Mouse (Mus musculus) hindbrain, postnatal 0 days (tissue): ENCODE data around the gene Epb41. TPM values are rescaled to one million over a fixed set of nuclear protein-coding genes. Genes with fewer than 3 reads are reported as not detected.

Experiments used
- ATAC-seq: fragments of 200-750 bp; cut with Nextera tagmentation; 2 replicates; pipeline ENCODE4 v1.8.0; 2017; ENCODE audit warnings: mild to moderate bottlenecking, moderate TSS enrichment, moderate library complexity
- DNase-seq: peaks from one replicate; pipeline ENCODE4 v3.0.0-alpha.2; 2015; ENCODE audit warnings: low spot score
- H3K27ac ChIP-seq: fragments of 300-500 bp; sonication (generic); 2 replicates; pipeline ENCODE4 v1.5.1; 2014; ENCODE audit warnings: mild to moderate bottlenecking
- H3K27me3 ChIP-seq: fragments of 300-500 bp; sonication (generic); 2 replicates; pipeline ENCODE4 v1.6.1; 2014; ENCODE audit warnings: low read length, mixed read lengths; ENCODE audit not compliant: insufficient read depth
- H3K36me3 ChIP-seq: fragments of 300-500 bp; sonication (generic); 2 replicates; pipeline ENCODE4 v1.6.1; 2014; ENCODE audit warnings: low read length, mixed read lengths; ENCODE audit not compliant: insufficient read depth
- H3K4me1 ChIP-seq: fragments of 300-500 bp; sonication (generic); 2 replicates; pipeline ENCODE4 v1.6.1; 2014; ENCODE audit warnings: antibody characterized with exemption, low read length, mixed read lengths; ENCODE audit not compliant: insufficient read depth
- H3K4me2 ChIP-seq: fragments of 300-500 bp; sonication (generic); 2 replicates; pipeline ENCODE4 v1.6.1; 2014; ENCODE audit warnings: low read depth, mild to moderate bottlenecking, low read length, moderate library complexity, mixed read lengths
- H3K4me3 ChIP-seq: fragments of 300-500 bp; sonication (generic); 2 replicates; pipeline ENCODE4 v1.5.1; 2014; ENCODE audit warnings: low read length
- H3K9ac ChIP-seq: fragments of 300-500 bp; sonication (generic); replicated peaks from 2 replicates; pipeline ENCODE4 v1.6.1; 2014; ENCODE audit warnings: mild to moderate bottlenecking, low read length, moderate library complexity, mixed read lengths
- H3K9me3 ChIP-seq: fragments of 300-500 bp; sonication (generic); 2 replicates; pipeline ENCODE4 v1.6.1; 2016; ENCODE audit warnings: low read length, mixed read lengths
- CTCF ChIP-seq: IDR thresholded peaks from 2 replicates; pipeline ENCODE4 v1.5.1; 2016; ENCODE audit warnings: antibody characterized with exemption, control low read depth, low read depth
- WGBS: fragments of 180-500 bp; shearing (Covaris S2); extraction: QIAGEN DNeasy Blood & Tissue Kit; methylation state at CpG from one replicate; pipeline ENCODE4 v1.1.7; 2014; 5-methylcytosine and 5-hydroxymethylcytosine counted together
- polyA plus RNA-seq: library from polyadenylated mRNA; unstranded; fragments of >200 nt; fragmentation: Nextera tagmentation; extraction: Ambion mirVana; gene quantifications from 2 replicates; pipeline ENCODE4 v1.2.1, GENCODE M21; 2015
- total RNA-seq: library from RNA; depleted of rRNA; stranded (reverse); fragments of >200 nt; gene quantifications from 2 replicates; pipeline ENCODE4 v1.2.3, GENCODE M21; 2014

Epb41 gene
- total and polyA plus RNA-seq, 2 experiments from 2014 or later: 33.3 to 69.7 TPM

DNA sequence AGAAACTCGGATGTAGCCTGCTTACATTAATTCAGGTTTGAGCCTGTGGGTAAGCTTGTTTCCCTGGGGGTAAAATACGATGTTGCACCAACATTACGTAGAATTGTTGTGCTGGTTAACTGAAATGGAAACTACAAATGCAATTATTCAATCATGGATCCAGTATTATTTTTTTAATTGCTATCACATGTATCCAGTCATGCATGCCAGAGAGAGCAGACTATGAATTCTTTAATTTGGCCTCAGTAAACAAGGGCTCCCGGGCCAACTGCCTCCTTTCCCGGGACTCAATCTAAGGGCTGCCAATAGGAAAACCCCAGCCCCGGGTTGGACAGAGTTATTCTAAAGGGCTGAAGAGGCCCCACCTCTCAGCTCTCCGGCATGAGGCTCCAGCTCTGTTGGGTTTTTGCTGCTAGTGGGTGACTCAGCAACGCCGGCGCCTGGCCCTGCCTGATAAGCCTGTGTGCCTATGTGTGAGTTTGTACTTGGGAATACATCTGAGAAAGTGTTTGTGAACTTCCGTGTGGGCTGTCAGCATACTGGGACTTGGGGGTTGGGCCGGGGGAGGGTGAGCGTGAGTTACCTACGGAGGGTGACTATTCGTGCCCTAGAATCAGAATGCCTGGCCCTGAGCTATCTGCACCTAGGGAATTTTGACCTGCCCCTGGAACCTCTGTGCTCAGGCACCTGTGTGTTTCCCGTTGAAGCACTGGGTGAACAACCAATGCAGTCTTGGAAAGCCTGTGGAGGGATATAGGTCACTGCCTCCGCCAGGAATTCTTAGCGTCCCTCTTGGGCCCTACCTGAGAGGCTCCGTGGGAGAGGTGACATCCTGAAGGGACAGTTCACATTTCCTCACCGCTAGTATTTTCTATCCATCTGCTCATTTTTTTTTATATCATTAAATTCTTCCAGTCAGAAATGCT lies 1.6 kb upstream of the Epb41 start:
- ATAC-seq: no peak
- no peak for TF ChIP-seq CTCF
- H3K27ac ChIP-seq: no peak overlapping the region
- no peaks in the 10 kb centered on the region for H3K9me3 ChIP-seq
- peaks cover 4% of the 10 kb centered on the region; the same call in 1 of the 2 replicates for H3K27me3 ChIP-seq
- WGBS: 34% methylated on average over 20 of the region's 20 CpGs
- H3K9ac ChIP-seq: no peak overlapping the region
- no peak overlapping the region for H3K4me3 ChIP-seq
- no peaks in the 10 kb centered on the region for H3K36me3 ChIP-seq
- no peak for DNase-seq
- H3K4me1 ChIP-seq: peaks cover 10% of the 10 kb centered on the region; the same call in 1 of the 2 replicates
- no peak overlapping the region for H3K4me2 ChIP-seq

DNA sequence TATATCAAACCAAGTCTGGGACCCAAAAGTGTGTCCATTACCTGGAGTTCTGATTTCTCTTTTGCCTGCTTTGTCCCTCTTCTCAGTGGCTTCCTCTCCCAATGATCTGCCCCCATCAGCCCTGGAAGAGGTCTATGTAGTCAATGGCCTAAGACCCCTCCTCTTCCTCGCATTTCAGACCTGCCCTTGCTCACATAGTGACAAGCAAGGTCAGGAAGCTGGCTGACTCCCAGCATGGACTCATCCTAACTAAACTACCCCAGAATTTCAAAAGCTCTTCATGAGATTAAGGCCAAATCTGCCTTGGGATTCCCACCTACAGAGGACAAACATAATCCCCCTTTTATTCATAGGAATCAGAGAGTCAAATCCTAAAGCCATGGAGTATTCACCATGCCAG lies 675 bp upstream of the Epb41 start:
- Histone ChIP-seq H3K9ac (no peak overlapping the region), H3K9me3 (no peaks in the 10 kb centered on the region), H3K27me3 (peaks cover 4% of the 10 kb centered on the region; the same call in 1 of the 2 replicates), H3K4me1 (peaks cover 10% of the 10 kb centered on the region; the same call in 1 of the 2 replicates), H3K4me3 (peak overlapping the region; percentile 73; the same call in 1 of the 2 replicates), H3K4me2 (peak overlapping the region; percentile 100), H3K27ac (no peak overlapping the region), H3K36me3 (no peaks in the 10 kb centered on the region)
- DNase-seq (no peak), ATAC-seq (no peak)
- WGBS: 43% methylated on average over 1 of the region's 1 CpGs
- TF ChIP-seq CTCF: no peak

- Histone ChIP-seq H3K9ac (peak within 1 kb of the TSS; percentile 63), H3K4me3 (peak within 1 kb of the TSS; percentile 73), H3K27ac (no peak within 1 kb of the TSS), H3K9me3 (no peaks in the 10 kb centered on the region), H3K4me2 (peak within 1 kb of the TSS; percentile 100), H3K27me3 (peaks cover 4% of the 10 kb centered on the region; the same call in 1 of the 2 replicates), H3K36me3 (no peaks in the 10 kb centered on the region), H3K4me1 (peaks cover 10% of the 10 kb centered on the region; the same call in 1 of the 2 replicates)
- ATAC-seq (peak; percentile 16; the same call in 1 of the 2 replicates), DNase-seq (peak; percentile 12)
- 2% methylated on average over 41 of the region's 42 CpGs for WGBS
- TF ChIP-seq CTCF: no peak
Measured at GRCm38 (mm10) chr4:132074077-132074932, 816 bp downstream of the Epb41 start, which contains the start of gene Gm10300. Gene Gm10300 (plus strand): TSS chr4:132074697.

GRCm38 (mm10) chr4:132072946-132073345 lies 2.2 kb downstream of the Epb41 start:
- TF ChIP-seq CTCF: no peak
- no peak overlapping the region for H3K4me2 ChIP-seq
- H3K4me1 ChIP-seq: peaks cover 10% of the 10 kb centered on the region; the same call in 1 of the 2 replicates
- H3K27ac ChIP-seq: no peak overlapping the region
- H3K9ac ChIP-seq: no peak overlapping the region
- WGBS: 71% methylated on average over 6 of the region's 6 CpGs
- H3K9me3 ChIP-seq: no peaks in the 10 kb centered on the region
- H3K36me3 ChIP-seq: no peaks in the 10 kb centered on the region
- no peak overlapping the region for H3K4me3 ChIP-seq
- DNase-seq: no peak
- no peak for ATAC-seq
- peaks cover 4% of the 10 kb centered on the region; the same call in 1 of the 2 replicates for H3K27me3 ChIP-seq

DNA sequence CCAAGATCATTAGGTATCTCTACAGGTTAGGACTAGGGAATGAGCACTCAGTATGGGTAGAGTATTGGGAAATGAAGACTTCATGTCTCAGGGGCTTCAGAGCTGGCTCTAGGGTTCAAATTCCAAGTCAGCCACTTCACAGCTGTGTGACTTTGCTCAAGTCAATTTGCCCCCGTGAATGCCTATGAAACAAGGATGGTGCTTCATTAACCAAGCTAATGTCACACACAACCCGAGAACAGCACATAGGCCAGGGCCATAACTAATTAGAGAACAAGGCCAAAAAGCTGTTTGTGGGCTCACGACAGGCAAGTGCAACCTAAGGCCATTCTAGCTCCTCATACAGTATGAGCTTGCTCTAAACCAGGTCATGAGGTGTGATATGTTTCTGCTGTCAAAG lies 3.0 kb downstream of the Epb41 start:
- Histone ChIP-seq H3K36me3 (no peaks in the 10 kb centered on the region), H3K27ac (no peak overlapping the region), H3K9me3 (no peaks in the 10 kb centered on the region), H3K4me1 (peaks cover 10% of the 10 kb centered on the region; the same call in 1 of the 2 replicates), H3K27me3 (peaks cover 4% of the 10 kb centered on the region; the same call in 1 of the 2 replicates), H3K4me3 (no peak overlapping the region), H3K4me2 (no peak overlapping the region), H3K9ac (no peak overlapping the region)
- ATAC-seq (no peak), DNase-seq (no peak)
- TF ChIP-seq CTCF: no peak
- 61% methylated on average over 3 of the region's 3 CpGs for WGBS

GRCm38 (mm10) chr4:132071674-132072073 lies 3.4 kb downstream of the Epb41 start:
- H3K36me3 ChIP-seq: no peaks in the 10 kb centered on the region
- no peak overlapping the region for H3K4me2 ChIP-seq
- DNase-seq (no peak), ATAC-seq (no peak)
- WGBS: 91% methylated on average over 2 of the region's 2 CpGs
- H3K4me1 ChIP-seq: peaks cover 10% of the 10 kb centered on the region; the same call in 1 of the 2 replicates
- TF ChIP-seq CTCF: no peak
- H3K27ac ChIP-seq: no peak overlapping the region
- no peak overlapping the region for H3K9ac ChIP-seq
- H3K27me3 ChIP-seq: peaks cover 4% of the 10 kb centered on the region; the same call in 1 of the 2 replicates
- no peak overlapping the region for H3K4me3 ChIP-seq
- no peaks in the 10 kb centered on the region for H3K9me3 ChIP-seq
